Mouse (Mus musculus): ENCODE results near the gene Cpn2.

The Cpn2 gene

GRCm38 (mm10) chr16:30280676-30281297 lies 13.5 kb upstream of the Cpn2 start:
- DNase-seq (ENCODE audit: low read depth), result no peak

- DNase-seq (ENCODE audit: low read depth), result no peak
Measured at GRCm38 (mm10) chr16:30278406-30278805, 11.1 kb upstream of the Cpn2 start.

GRCm38 (mm10) chr16:30275558-30276340 lies 8.4 kb upstream of the Cpn2 start:
- DNase-seq (ENCODE audit: low read depth), result no peak

- no peak for DNase-seq (ENCODE audit: low read depth)
Measured at GRCm38 (mm10) chr16:30273065-30273464, 5.8 kb upstream of the Cpn2 start.

- no peak for DNase-seq (ENCODE audit: low read depth)
Measured at GRCm38 (mm10) chr16:30271941-30272595, 4.8 kb upstream of the Cpn2 start.

- no peak for DNase-seq (ENCODE audit: low read depth)
Measured at GRCm38 (mm10) chr16:30271223-30271761, 4.0 kb upstream of the Cpn2 start.

- DNase-seq (ENCODE audit: low read depth), result no peak
Measured at GRCm38 (mm10) chr16:30266561-30266960, 738 bp downstream of the Cpn2 start.

GRCm38 (mm10) chr16:30265611-30266010 lies 1.7 kb downstream of the Cpn2 start:
- DNase-seq (ENCODE audit: low read depth), result no peak

GRCm38 (mm10) chr16:30263156-30263555 lies 4.1 kb downstream of the Cpn2 start:
- DNase-seq (ENCODE audit: low read depth), result no peak

GRCm38 (mm10) chr16:30262664-30263063 lies 4.6 kb downstream of the Cpn2 start:
- DNase-seq (ENCODE audit: low read depth), result peak; percentile 61

- DNase-seq (ENCODE audit: low read depth), result no peak
Measured at GRCm38 (mm10) chr16:30262157-30262556, 5.1 kb downstream of the Cpn2 start.

GRCm38 (mm10) chr16:30261341-30261740 lies 6.0 kb downstream of the Cpn2 start:
- DNase-seq (ENCODE audit: low read depth), result no peak

GRCm38 (mm10) chr16:30260012-30260635 lies 7.2 kb downstream of the Cpn2 start:
- no peak for DNase-seq (ENCODE audit: low read depth)

- DNase-seq (ENCODE audit: low read depth), result no peak
Measured at GRCm38 (mm10) chr16:30259444-30259843, 7.9 kb downstream of the Cpn2 start.

GRCm38 (mm10) chr16:30258441-30258840 lies 8.9 kb downstream of the Cpn2 start:
- DNase-seq (ENCODE audit: low read depth), result no peak

- DNase-seq (ENCODE audit: low read depth), result no peak
Measured at GRCm38 (mm10) chr16:30257718-30258117, 9.6 kb downstream of the Cpn2 start.

GRCm38 (mm10) chr16:30255061-30255460 lies 12.2 kb downstream of the Cpn2 start:
- DNase-seq (ENCODE audit: low read depth), result no peak

- DNase-seq (ENCODE audit: low read depth), result no peak
Measured at GRCm38 (mm10) chr16:30253900-30254299, 13.4 kb downstream of the Cpn2 start.

- no peak for DNase-seq (ENCODE audit: low read depth)
Measured at GRCm38 (mm10) chr16:30253374-30253773, 13.9 kb downstream of the Cpn2 start.

GRCm38 (mm10) chr16:30252003-30252418 lies 15.3 kb downstream of the Cpn2 start:
- DNase-seq (ENCODE audit: low read depth), result peak; percentile 72

GRCm38 (mm10) chr16:30244037-30244700 lies 23.1 kb downstream of the Cpn2 start:
- no peak for DNase-seq (ENCODE audit: low read depth)

- DNase-seq (ENCODE audit: low read depth), result no peak
Measured at GRCm38 (mm10) chr16:30241623-30242022, 25.7 kb downstream of the Cpn2 start.

Data from c-Kit-positive CD71-positive TER-119-negative erythroid progenitor cells, embryonic 14.5 days (primary cell).